Mouse (Mus musculus) thymus, adult 2 months (tissue): ENCODE results near the gene Gm10663. TPM values are rescaled to one million over a fixed set of nuclear protein-coding genes. Genes with fewer than 3 reads are reported as not detected.

Experiments
- DNase-seq: peaks from one replicate; pipeline ENCODE4 v3.0.0; 2021
- H3K27ac ChIP-seq: fragments of 200-500 bp; 2 replicates; pipeline ENCODE4 v1.5.1; 2012; ENCODE audit warnings: low read length, control low read depth; ENCODE audit not compliant: control insufficient read depth, insufficient read depth
- H3K27me3 ChIP-seq: fragments of 200-500 bp; 2 replicates; pipeline ENCODE4 v1.6.1; 2012; ENCODE audit warnings: mild to moderate bottlenecking, low read length, moderate library complexity, mixed read lengths; ENCODE audit not compliant: control insufficient read depth, insufficient read depth
- H3K36me3 ChIP-seq: fragments of 200-500 bp; 2 replicates; pipeline ENCODE4 v1.6.1; 2012; ENCODE audit warnings: mild to moderate bottlenecking, low read length, moderate library complexity; ENCODE audit not compliant: control insufficient read depth, insufficient read depth
- H3K4me1 ChIP-seq: fragments of 200-500 bp; replicated peaks from 2 replicates; pipeline ENCODE4 v1.6.1; 2012; ENCODE audit warnings: low read length; ENCODE audit not compliant: control insufficient read depth, insufficient read depth
- H3K4me3 ChIP-seq: fragments of 200-500 bp; 2 replicates; pipeline ENCODE4 v1.5.1; 2012; ENCODE audit warnings: mild to moderate bottlenecking, low read length, control low read depth, moderate library complexity; ENCODE audit not compliant: control insufficient read depth, insufficient read depth
- CTCF ChIP-seq: fragments of 200-500 bp; IDR thresholded peaks from 2 replicates; pipeline ENCODE4 v1.5.1; 2012; ENCODE audit warnings: mild to moderate bottlenecking, control low read depth, low read length, moderate library complexity, borderline replicate concordance; ENCODE audit not compliant: control insufficient read depth, poor library complexity, insufficient read depth; ENCODE audit errors: extremely low read depth
- POLR2A ChIP-seq: fragments of 200-500 bp; IDR thresholded peaks from 2 replicates; pipeline ENCODE4 v1.6.1; 2012; ENCODE audit warnings: mild to moderate bottlenecking, low read length, control low read depth, moderate library complexity; ENCODE audit not compliant: control insufficient read depth, poor library complexity, insufficient read depth; ENCODE audit errors: extremely low read depth
- WGBS: fragments of 180-500 bp; shearing (Covaris S2); methylation state at CpG from one replicate; pipeline ENCODE4 v1.1.7; 2018; 5-methylcytosine and 5-hydroxymethylcytosine counted together
- polyA plus RNA-seq: library from polyadenylated mRNA; depleted of rRNA; stranded (reverse); fragments of >200 nt; gene quantifications from 2 replicates; pipeline ENCODE4 v1.2.3, GENCODE M21; 2012; rRNA removed

Gm10663 gene
- polyA plus RNA-seq, 1 experiment, result not detected

DNA sequence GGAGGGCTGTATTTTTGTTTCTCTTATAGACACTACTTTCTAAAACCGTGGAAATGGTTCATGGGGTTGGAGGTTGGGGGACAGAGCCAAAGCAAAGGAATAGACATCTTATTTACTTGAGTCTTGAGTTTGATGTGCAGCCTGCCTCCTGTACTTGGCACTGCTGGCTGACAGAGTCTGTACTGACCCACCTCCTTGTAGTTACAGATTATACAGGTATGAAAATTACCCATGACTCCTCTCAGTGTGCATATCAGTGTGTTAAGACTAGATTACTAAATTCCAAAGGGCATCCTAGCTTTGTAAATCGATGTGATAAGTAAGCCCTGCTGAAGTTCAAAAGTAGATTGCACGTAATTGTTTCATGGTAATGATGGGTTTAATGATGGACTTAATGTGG lies 51.6 kb downstream of the Gm10663 start:
- Histone ChIP-seq H3K36me3 (no peaks in the 10 kb centered on the region), H3K27me3 (no peaks in the 10 kb centered on the region), H3K4me1 (no peaks in the 10 kb centered on the region), H3K4me3 (no peak overlapping the region), H3K27ac (no peak overlapping the region)
- no peak for DNase-seq
- WGBS, result 78% methylated on average over 3 of the region's 3 CpGs
- TF ChIP-seq POLR2A, result no peak
- no peak for TF ChIP-seq CTCF

Other genes with a start within 250 kb of the Gm10663 start
- gene Klhl2, start 225.0 kb upstream of the Gm10663 start, polyA plus RNA-seq, result 7.5 and 8.2 TPM in 2 replicates
- gene Tmem192, start 127.8 kb upstream of the Gm10663 start, polyA plus RNA-seq, result 58.2 and 71.8 TPM in 2 replicates
- gene Trim75, start 87.2 kb upstream of the Gm10663 start, polyA plus RNA-seq, result not detected in 2 replicates
- not detected in 2 replicates for gene Trim61, start 56.5 kb upstream of the Gm10663 start, polyA plus RNA-seq
- gene Trim60, start 56.4 kb upstream of the Gm10663 start, polyA plus RNA-seq, result not detected in 2 replicates
- 0.28 TPM in 1 of 2 replicates, not detected in the other for gene Apela, start 37.7 kb upstream of the Gm10663 start, polyA plus RNA-seq
- gene BC030870, start 54.5 kb downstream of the Gm10663 start, polyA plus RNA-seq, result not detected in 2 replicates